Mouse (Mus musculus): Measurements from ENCODE around the gene Katnb1. TPM values are rescaled to one million over a fixed set of nuclear protein-coding genes. Genes with fewer than 3 reads are reported as not detected.

Katnb1 gene
- polyA plus RNA-seq, 1 experiment from 2014 or later: 8.2 TPM

- Histone ChIP-seq H3K4me2 (ENCODE audit: low read depth, low read length) (no peak within 1 kb of the TSS), H3K4me3 (ENCODE audit: low read depth, low read length) (no peak within 1 kb of the TSS), H3K36me3 (ENCODE audit: control insufficient read depth, insufficient read depth) (no peaks in the 10 kb centered on the region), H3K27me3 (ENCODE audit: control insufficient read depth, insufficient read depth, low read depth, low read length) (no peaks in the 10 kb centered on the region), H3K9ac (ENCODE audit: low read depth, low read length) (no peak within 1 kb of the TSS), H3K9me3 (replicated peaks; ENCODE audit: control insufficient read depth, low read length) (no peaks in the 10 kb centered on the region), H3K4me1 (ENCODE audit: control insufficient read depth, low read depth, low read length) (peaks cover 18% of the 10 kb centered on the region), H3K27ac (ENCODE audit: low read length) (no peak within 1 kb of the TSS)
- no peak; the same call in 1 of the 2 replicates for ATAC-seq (ENCODE audit: low read depth)
- 24% methylated on average over 2 of the region's 2 CpGs for WGBS (ENCODE audit: insufficient replicate concordance)
Observed at GRCm38 (mm10) chr8:95054927-95055510, 26.0 kb upstream of the Katnb1 start, which contains the start of gene Drc7. Gene Drc7, plus strand, starts transcription at chr8:95055103.

- Histone ChIP-seq H3K4me2 (ENCODE audit: low read depth, low read length) (peak overlapping the region; percentile 19; the same call in 1 of the 2 replicates), H3K27ac (ENCODE audit: low read length) (no peak overlapping the region), H3K4me3 (ENCODE audit: low read depth, low read length) (no peak overlapping the region), H3K4me1 (ENCODE audit: control insufficient read depth, low read depth, low read length) (peaks cover 18% of the 10 kb centered on the region), H3K9me3 (replicated peaks; ENCODE audit: control insufficient read depth, low read length) (no peaks in the 10 kb centered on the region; the same call in 1 of the 2 replicates), H3K9ac (ENCODE audit: low read depth, low read length) (0 out of 2 replicates have a peak overlapping the region, but pooled peaks have one; percentile 19), H3K36me3 (ENCODE audit: control insufficient read depth, insufficient read depth) (no peaks in the 10 kb centered on the region), H3K27me3 (ENCODE audit: control insufficient read depth, insufficient read depth, low read depth, low read length) (no peaks in the 10 kb centered on the region)
- peak; percentile 71 for ATAC-seq (ENCODE audit: low read depth)
- WGBS (ENCODE audit: insufficient replicate concordance): 21% methylated on average over 5 of the region's 5 CpGs
Observed at GRCm38 (mm10) chr8:95056414-95056813, 24.6 kb upstream of the Katnb1 start.

GRCm38 (mm10) chr8:95058661-95059060 lies 22.3 kb upstream of the Katnb1 start:
- H3K4me2 ChIP-seq (ENCODE audit: low read depth, low read length): no peak overlapping the region
- WGBS (ENCODE audit: insufficient replicate concordance): 15% methylated on average over 6 of the region's 6 CpGs
- no peak overlapping the region for H3K4me3 ChIP-seq (ENCODE audit: low read depth, low read length)
- peaks cover 18% of the 10 kb centered on the region for H3K4me1 ChIP-seq (ENCODE audit: control insufficient read depth, low read depth, low read length)
- no peaks in the 10 kb centered on the region for H3K27me3 ChIP-seq (ENCODE audit: control insufficient read depth, insufficient read depth, low read depth, low read length)
- no peaks in the 10 kb centered on the region; the same call in 1 of the 2 replicates for H3K9me3 ChIP-seq (replicated peaks; ENCODE audit: control insufficient read depth, low read length)
- no peak overlapping the region for H3K27ac ChIP-seq (ENCODE audit: low read length)
- ATAC-seq (ENCODE audit: low read depth): no peak
- H3K36me3 ChIP-seq (ENCODE audit: control insufficient read depth, insufficient read depth): no peaks in the 10 kb centered on the region
- no peak overlapping the region for H3K9ac ChIP-seq (ENCODE audit: low read depth, low read length)

DNA sequence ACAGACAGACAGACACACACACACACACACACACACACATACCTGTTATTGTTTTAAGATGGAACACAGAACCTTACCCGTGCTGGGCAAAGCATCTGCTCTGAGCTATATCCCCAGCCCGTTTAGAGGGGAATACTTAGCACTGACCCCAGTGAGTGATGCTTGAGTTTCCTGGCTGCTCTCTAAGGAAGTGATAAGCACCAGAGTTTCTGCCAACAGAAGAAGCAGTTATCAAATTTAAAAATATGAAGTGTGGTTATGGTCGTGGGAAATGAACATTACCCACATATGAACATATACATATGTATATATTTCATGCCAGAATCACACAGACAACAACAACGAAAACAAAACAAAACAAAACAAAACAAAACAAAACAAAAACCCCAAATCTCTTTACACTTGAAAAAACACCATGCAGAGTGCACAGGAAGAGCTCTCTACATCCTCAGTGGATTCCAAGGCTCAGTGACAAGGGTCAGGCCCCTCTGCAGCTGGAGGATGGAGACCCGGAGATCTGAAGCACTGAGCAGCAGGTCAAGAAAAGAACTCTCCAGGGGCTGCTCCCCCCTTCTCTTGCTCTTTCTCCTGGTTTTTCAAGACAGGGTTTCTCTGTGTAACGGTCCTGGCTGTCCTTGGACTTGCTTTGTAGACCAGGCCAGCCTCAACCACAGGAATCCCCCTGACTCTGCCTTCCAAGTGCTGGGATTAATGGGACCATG lies 21.0 kb upstream of the Katnb1 start:
- no peak overlapping the region for H3K9ac ChIP-seq (ENCODE audit: low read depth, low read length)
- peaks cover 12% of the 10 kb centered on the region for H3K4me1 ChIP-seq (ENCODE audit: control insufficient read depth, low read depth, low read length)
- 23% methylated on average over 6 of the region's 6 CpGs for WGBS (ENCODE audit: insufficient replicate concordance)
- no peak for ATAC-seq (ENCODE audit: low read depth)
- no peak overlapping the region for H3K27ac ChIP-seq (ENCODE audit: low read length)
- no peak overlapping the region for H3K4me3 ChIP-seq (ENCODE audit: low read depth, low read length)
- no peaks in the 10 kb centered on the region for H3K27me3 ChIP-seq (ENCODE audit: control insufficient read depth, insufficient read depth, low read depth, low read length)
- H3K36me3 ChIP-seq (ENCODE audit: control insufficient read depth, insufficient read depth): no peaks in the 10 kb centered on the region
- H3K9me3 ChIP-seq (replicated peaks; ENCODE audit: control insufficient read depth, low read length): no peaks in the 10 kb centered on the region; the same call in 1 of the 2 replicates
- H3K4me2 ChIP-seq (ENCODE audit: low read depth, low read length): no peak overlapping the region

- H3K27ac ChIP-seq (ENCODE audit: low read length): no peak overlapping the region
- H3K36me3 ChIP-seq (ENCODE audit: control insufficient read depth, insufficient read depth): no peaks in the 10 kb centered on the region
- 68% methylated on average over 2 of the region's 2 CpGs for WGBS (ENCODE audit: insufficient replicate concordance)
Observed at GRCm38 (mm10) chr8:95064531-95064930, 16.5 kb upstream of the Katnb1 start.

GRCm38 (mm10) chr8:95067582-95067981 lies 13.4 kb upstream of the Katnb1 start:
- no peak for ATAC-seq (ENCODE audit: low read depth)
- Histone ChIP-seq H3K4me1 (ENCODE audit: control insufficient read depth, low read depth, low read length) (no peaks in the 10 kb centered on the region), H3K9ac (ENCODE audit: low read depth, low read length) (no peak overlapping the region), H3K4me3 (ENCODE audit: low read depth, low read length) (no peak overlapping the region), H3K9me3 (replicated peaks; ENCODE audit: control insufficient read depth, low read length) (no peaks in the 10 kb centered on the region), H3K36me3 (ENCODE audit: control insufficient read depth, insufficient read depth) (no peaks in the 10 kb centered on the region), H3K4me2 (ENCODE audit: low read depth, low read length) (no peak overlapping the region), H3K27me3 (ENCODE audit: control insufficient read depth, insufficient read depth, low read depth, low read length) (no peaks in the 10 kb centered on the region), H3K27ac (ENCODE audit: low read length) (no peak overlapping the region)
- 46% methylated on average over 3 of the region's 3 CpGs for WGBS (ENCODE audit: insufficient replicate concordance)

More at GRCm38 (mm10) chr8:95064531-95064930, 16.5 kb upstream of the Katnb1 start:
- no peak overlapping the region for H3K4me3 ChIP-seq (ENCODE audit: low read depth, low read length)
- no peak overlapping the region for H3K9ac ChIP-seq (ENCODE audit: low read depth, low read length)
- H3K27me3 ChIP-seq (ENCODE audit: control insufficient read depth, insufficient read depth, low read depth, low read length): no peaks in the 10 kb centered on the region
- H3K4me1 ChIP-seq (ENCODE audit: control insufficient read depth, low read depth, low read length): no peaks in the 10 kb centered on the region
- no peak for ATAC-seq (ENCODE audit: low read depth)
- no peaks in the 10 kb centered on the region; the same call in 1 of the 2 replicates for H3K9me3 ChIP-seq (replicated peaks; ENCODE audit: control insufficient read depth, low read length)
- no peak overlapping the region for H3K4me2 ChIP-seq (ENCODE audit: low read depth, low read length)

- H3K27me3 ChIP-seq (ENCODE audit: control insufficient read depth, insufficient read depth, low read depth, low read length): no peaks in the 10 kb centered on the region
- no peaks in the 10 kb centered on the region for H3K9me3 ChIP-seq (replicated peaks; ENCODE audit: control insufficient read depth, low read length)
- H3K9ac ChIP-seq (ENCODE audit: low read depth, low read length): no peak overlapping the region
- no peak overlapping the region for H3K4me3 ChIP-seq (ENCODE audit: low read depth, low read length)
- no peak overlapping the region for H3K27ac ChIP-seq (ENCODE audit: low read length)
- 53% methylated on average over 3 of the region's 3 CpGs for WGBS (ENCODE audit: insufficient replicate concordance)
- H3K36me3 ChIP-seq (ENCODE audit: control insufficient read depth, insufficient read depth): no peaks in the 10 kb centered on the region
- H3K4me2 ChIP-seq (ENCODE audit: low read depth, low read length): no peak overlapping the region
- no peak for ATAC-seq (ENCODE audit: low read depth)
- peaks cover 10% of the 10 kb centered on the region for H3K4me1 ChIP-seq (ENCODE audit: control insufficient read depth, low read depth, low read length)
Observed at GRCm38 (mm10) chr8:95075504-95075903, 5.5 kb upstream of the Katnb1 start.

DNA sequence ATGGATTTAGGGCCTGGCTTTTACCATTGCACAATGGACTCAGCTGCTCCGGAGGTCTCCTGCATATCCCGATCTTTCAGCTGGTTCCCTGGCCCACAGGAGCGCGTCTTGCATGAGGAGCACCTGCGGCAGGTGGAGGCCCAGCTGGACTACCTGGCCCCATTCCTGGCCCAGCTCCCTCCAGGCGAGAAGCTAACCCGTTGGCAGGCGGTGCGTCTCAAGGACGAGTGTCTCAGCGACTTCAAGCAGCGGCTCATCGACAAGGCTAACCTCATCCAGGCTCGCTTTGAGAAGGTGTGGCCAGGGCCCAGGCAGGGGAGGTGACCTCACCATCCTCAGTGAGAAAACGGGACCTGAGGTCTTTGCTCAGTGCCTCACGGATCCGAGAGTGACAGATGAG lies 4.8 kb upstream of the Katnb1 start:
- H3K4me3 ChIP-seq (ENCODE audit: low read depth, low read length): no peak overlapping the region
- 69% methylated on average over 17 of the region's 17 CpGs for WGBS (ENCODE audit: insufficient replicate concordance)
- no peaks in the 10 kb centered on the region for H3K9me3 ChIP-seq (replicated peaks; ENCODE audit: control insufficient read depth, low read length)
- no peak for ATAC-seq (ENCODE audit: low read depth)
- H3K36me3 ChIP-seq (ENCODE audit: control insufficient read depth, insufficient read depth): no peaks in the 10 kb centered on the region
- no peak overlapping the region for H3K9ac ChIP-seq (ENCODE audit: low read depth, low read length)
- H3K4me2 ChIP-seq (ENCODE audit: low read depth, low read length): no peak overlapping the region
- no peak overlapping the region for H3K27ac ChIP-seq (ENCODE audit: low read length)
- no peaks in the 10 kb centered on the region for H3K27me3 ChIP-seq (ENCODE audit: control insufficient read depth, insufficient read depth, low read depth, low read length)
- H3K4me1 ChIP-seq (ENCODE audit: control insufficient read depth, low read depth, low read length): peaks cover 10% of the 10 kb centered on the region

DNA sequence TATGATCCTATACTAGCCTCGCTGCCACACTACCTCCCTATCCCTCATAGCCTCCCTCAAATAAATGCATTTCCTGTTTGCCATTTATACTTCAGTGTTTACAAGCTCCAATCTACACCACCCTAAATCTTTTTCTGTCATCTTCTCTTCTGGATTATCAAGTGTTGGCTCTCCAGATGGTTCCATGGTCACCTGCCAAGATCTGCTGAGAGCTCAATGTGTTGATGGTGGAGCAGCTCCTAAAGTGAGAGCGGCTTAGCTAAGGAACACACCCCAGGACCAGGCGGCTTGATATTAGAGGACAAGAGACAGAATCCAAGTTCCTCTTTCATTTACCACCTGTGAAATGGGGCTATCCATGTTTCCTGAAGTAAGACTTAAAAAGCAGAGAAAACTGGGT lies 2.9 kb upstream of the Katnb1 start:
- no peak for ATAC-seq (ENCODE audit: low read depth)
- Histone ChIP-seq H3K4me3 (ENCODE audit: low read depth, low read length) (no peak overlapping the region), H3K27me3 (ENCODE audit: control insufficient read depth, insufficient read depth, low read depth, low read length) (no peaks in the 10 kb centered on the region), H3K4me1 (ENCODE audit: control insufficient read depth, low read depth, low read length) (peaks cover 21% of the 10 kb centered on the region), H3K36me3 (ENCODE audit: control insufficient read depth, insufficient read depth) (no peaks in the 10 kb centered on the region), H3K9ac (ENCODE audit: low read depth, low read length) (no peak overlapping the region), H3K9me3 (replicated peaks; ENCODE audit: control insufficient read depth, low read length) (no peaks in the 10 kb centered on the region), H3K27ac (ENCODE audit: low read length) (no peak overlapping the region), H3K4me2 (ENCODE audit: low read depth, low read length) (no peak overlapping the region)
- WGBS (ENCODE audit: insufficient replicate concordance): 65% methylated on average over 3 of the region's 3 CpGs
